Mouse (Mus musculus): ENCODE measurements at regions not wholly inside any gene's neighbourhood (a gene's known extent, or its start where the extent isn't known, plus 50 kb on each side); places are given as distances from the start of the nearest gene placed in this dataset.

GRCm38 (mm10) chr8:103270815-103271553, 485.5 kb upstream of the Cdh11 start:
- TF ChIP-seq CTCF (IDR thresholded peaks at IDR 0.05; ENCODE audit: borderline replicate concordance, insufficient read depth, low read length) (no peak), POLR2A (IDR thresholded peaks at IDR 0.05; ENCODE audit: low read depth, low read length) (0 out of 2 replicates have a peak, but pooled peaks have one; percentile 33)
